Mouse (Mus musculus) heart, embryonic 16.5 days (tissue): ENCODE measurements around the gene Cnnm3. TPM values are rescaled to one million over a fixed set of nuclear protein-coding genes. Genes with fewer than 3 reads are reported as not detected.

Experiments
- ATAC-seq: fragments of 200-750 bp; cut with Nextera tagmentation; replicated peaks from 2 replicates; pipeline ENCODE4 v1.8.0; 2017; ENCODE audit warnings: moderate number of reproducible peaks; ENCODE audit not compliant: insufficient read depth, low FRiP score; ENCODE audit errors: extremely low read depth
- H3K27ac ChIP-seq: fragments of 300-500 bp; sonication (generic); 2 replicates; pipeline ENCODE4 v1.5.1; 2014; ENCODE audit warnings: mild to moderate bottlenecking, low read length, control low read depth, moderate library complexity
- H3K27me3 ChIP-seq: fragments of 300-500 bp; sonication (generic); 2 replicates; pipeline ENCODE4 v1.6.1; 2014; ENCODE audit warnings: low read length, mixed read lengths; ENCODE audit not compliant: control insufficient read depth, insufficient read depth
- H3K36me3 ChIP-seq: fragments of 300-500 bp; sonication (generic); 2 replicates; pipeline ENCODE4 v1.6.1; 2014; ENCODE audit not compliant: control insufficient read depth, insufficient read depth
- H3K4me1 ChIP-seq: fragments of 300-500 bp; sonication (generic); 2 replicates; pipeline ENCODE4 v1.6.1; 2014; ENCODE audit warnings: low read length, mixed read lengths; ENCODE audit not compliant: control insufficient read depth, insufficient read depth
- H3K4me2 ChIP-seq: fragments of 300-500 bp; sonication (generic); 2 replicates; pipeline ENCODE4 v1.6.1; 2014; ENCODE audit warnings: low read depth, mild to moderate bottlenecking, control low read depth, low read length
- H3K4me3 ChIP-seq: fragments of 300-500 bp; sonication (generic); 2 replicates; pipeline ENCODE4 v1.5.1; 2014; ENCODE audit warnings: mild to moderate bottlenecking, control low read depth, low read length
- H3K9ac ChIP-seq: fragments of 300-500 bp; sonication (generic); 2 replicates; pipeline ENCODE4 v1.6.1; 2014; ENCODE audit warnings: low read length, control low read depth
- H3K9me3 ChIP-seq: fragments of 300-500 bp; sonication (generic); replicated peaks from 2 replicates; pipeline ENCODE4 v1.6.1; 2016; ENCODE audit warnings: low read length; ENCODE audit not compliant: control insufficient read depth
- WGBS: fragments of 180-500 bp; shearing (Covaris S2); extraction: QIAGEN DNeasy Blood & Tissue Kit; methylation state at CpG from one replicate; pipeline ENCODE4 v1.1.7; 2014; 5-methylcytosine and 5-hydroxymethylcytosine counted together
- polyA plus RNA-seq: library from polyadenylated mRNA; unstranded; fragments of >200 nt; fragmentation: Nextera tagmentation; extraction: Ambion mirVana; gene quantifications from 2 replicates; pipeline ENCODE4 v1.2.1, GENCODE M21; 2015

Gene Cnnm3
- polyA plus RNA-seq, 1 experiment from 2014 or later: 1.8 TPM

DNA sequence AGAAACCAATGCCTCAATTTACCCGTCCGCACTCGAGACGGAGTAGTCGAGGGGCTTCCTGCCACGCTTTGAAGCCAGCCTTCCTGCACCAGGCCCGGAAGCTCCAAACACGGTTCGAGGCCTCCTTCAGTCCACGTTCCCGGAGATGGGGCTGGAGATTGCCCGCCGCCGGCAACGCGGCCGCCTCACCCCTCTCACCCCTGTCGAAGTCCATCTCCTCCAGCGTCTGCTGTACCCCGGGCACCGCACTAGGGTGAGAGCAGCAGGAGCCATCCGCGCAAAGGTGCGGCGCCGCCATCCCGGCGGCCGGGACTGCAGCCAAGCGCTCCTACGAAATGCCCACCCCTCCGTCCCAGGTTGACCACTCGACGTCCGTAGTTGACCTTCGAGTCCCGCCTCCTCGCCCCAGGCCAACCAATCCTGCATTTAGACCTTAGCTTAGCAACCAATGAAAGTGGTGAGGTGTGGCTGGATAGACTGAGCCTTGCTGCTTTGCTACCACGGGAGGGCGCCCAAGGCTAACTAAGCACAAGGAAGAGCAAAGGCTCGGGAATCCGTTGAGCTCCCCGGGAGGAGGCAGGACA, 35.3 kb downstream of the Cnnm3 start, which contains the start of gene Ankrd39:
TSS of gene Ankrd39 (minus strand) at position 558 of the 584 bp plus-strand sequence.
- Histone ChIP-seq H3K4me3 (peak within 1 kb of the TSS; percentile 79), H3K27me3 (no peaks in the 10 kb centered on the region), H3K36me3 (peaks cover 26% of the 10 kb centered on the region), H3K4me1 (peaks cover 27% of the 10 kb centered on the region), H3K27ac (peak within 1 kb of the TSS; percentile 69), H3K9ac (peak within 1 kb of the TSS; percentile 85), H3K9me3 (no peaks in the 10 kb centered on the region), H3K4me2 (peak within 1 kb of the TSS; percentile 67)
- under 1% methylated on average over 43 of the region's 43 CpGs for WGBS
- ATAC-seq: peak; percentile 97

DNA sequence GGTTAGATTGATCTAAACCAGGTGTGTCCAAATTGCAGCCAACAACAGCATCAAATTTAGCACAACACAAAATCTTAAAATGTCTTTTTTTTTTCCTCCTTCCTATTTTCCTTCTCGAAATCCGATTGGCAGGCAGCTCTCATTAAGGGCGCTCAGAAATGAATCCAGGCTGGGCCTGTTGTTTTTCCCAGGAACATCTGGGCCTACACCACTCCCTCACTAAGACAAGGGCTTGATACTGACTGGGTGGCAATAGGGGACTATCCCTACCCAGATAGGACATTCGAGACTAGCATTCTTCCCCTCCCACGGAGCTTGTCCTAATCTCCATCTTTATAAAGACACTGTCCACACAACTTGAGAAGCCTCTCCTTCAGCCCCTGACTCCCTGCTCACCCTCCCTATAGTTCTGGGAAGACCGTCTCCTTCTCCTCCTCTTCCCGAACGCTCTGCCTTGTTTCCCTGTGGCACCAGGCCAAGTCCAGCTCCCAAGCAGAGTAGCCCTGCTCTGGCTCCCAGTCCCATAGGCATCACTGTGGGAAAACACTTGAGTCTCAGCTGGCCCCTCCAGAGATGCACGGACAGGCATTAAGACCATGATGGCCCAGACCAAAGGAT, 36.4 kb downstream of the Cnnm3 start:
- H3K36me3 ChIP-seq: peaks cover 37% of the 10 kb centered on the region
- ATAC-seq: no peak
- H3K9ac ChIP-seq: peak overlapping the region; percentile 61; the same call in 1 of the 2 replicates
- H3K4me1 ChIP-seq: peaks cover 24% of the 10 kb centered on the region
- no peak overlapping the region for H3K4me2 ChIP-seq
- peak overlapping the region; percentile 64 for H3K27ac ChIP-seq
- no peaks in the 10 kb centered on the region for H3K27me3 ChIP-seq
- no peak overlapping the region for H3K4me3 ChIP-seq
- H3K9me3 ChIP-seq: no peaks in the 10 kb centered on the region
- WGBS: 34% methylated on average over 9 of the region's 9 CpGs

DNA sequence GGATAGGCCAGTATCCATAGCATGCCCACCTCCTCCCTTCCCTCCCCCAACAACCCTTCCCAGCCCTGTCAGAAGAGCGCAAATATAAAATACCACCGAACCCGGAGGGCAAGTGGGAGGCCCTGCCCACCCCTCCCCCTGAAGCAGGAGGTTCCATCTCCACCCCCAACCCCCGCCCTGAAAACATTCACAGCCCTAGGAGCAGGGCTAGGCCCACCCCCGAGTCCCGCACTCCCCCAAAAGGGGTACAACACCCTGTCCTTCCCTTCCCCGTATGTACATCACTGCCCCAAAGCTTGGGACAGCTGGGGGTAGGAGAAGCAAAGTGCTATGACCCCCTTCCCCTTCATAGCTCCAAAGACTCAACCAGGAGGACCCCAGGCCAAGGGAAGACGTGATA, 37.1 kb downstream of the Cnnm3 start:
- Histone ChIP-seq H3K9me3 (no peaks in the 10 kb centered on the region), H3K9ac (no peak overlapping the region; the same call in 1 of the 2 replicates), H3K27me3 (no peaks in the 10 kb centered on the region), H3K36me3 (peaks cover 44% of the 10 kb centered on the region), H3K4me1 (peaks cover 24% of the 10 kb centered on the region), H3K4me2 (no peak overlapping the region), H3K27ac (no peak overlapping the region), H3K4me3 (no peak overlapping the region)
- ATAC-seq: no peak
- WGBS: 53% methylated on average over 8 of the region's 8 CpGs

DNA sequence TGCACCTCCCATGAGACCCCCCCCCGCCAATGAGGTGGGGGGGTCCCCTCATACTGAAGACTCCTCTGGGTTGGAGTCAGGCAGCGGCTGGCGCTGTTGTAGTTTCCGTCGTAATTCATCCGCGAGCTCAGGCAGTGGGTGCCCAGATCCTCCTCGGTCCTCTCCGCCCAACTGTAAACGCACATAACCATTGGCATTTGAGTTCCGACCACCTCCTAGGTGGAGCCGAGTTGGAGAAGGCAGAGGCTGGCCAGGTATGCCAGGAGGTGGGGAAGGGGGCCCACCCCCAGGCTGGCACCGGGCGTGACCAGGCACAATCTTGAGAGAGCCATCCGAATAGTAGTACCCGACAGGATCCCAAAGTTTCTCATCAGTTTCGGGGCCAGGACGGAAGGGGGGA, 37.8 kb downstream of the Cnnm3 start:
- Histone ChIP-seq H3K9me3 (no peaks in the 10 kb centered on the region), H3K27ac (no peak overlapping the region), H3K4me1 (peaks cover 29% of the 10 kb centered on the region), H3K9ac (no peak overlapping the region; the same call in 1 of the 2 replicates), H3K4me2 (no peak overlapping the region), H3K4me3 (no peak overlapping the region), H3K27me3 (no peaks in the 10 kb centered on the region), H3K36me3 (peaks cover 48% of the 10 kb centered on the region)
- WGBS: 83% methylated on average over 18 of the region's 18 CpGs
- no peak for ATAC-seq

DNA sequence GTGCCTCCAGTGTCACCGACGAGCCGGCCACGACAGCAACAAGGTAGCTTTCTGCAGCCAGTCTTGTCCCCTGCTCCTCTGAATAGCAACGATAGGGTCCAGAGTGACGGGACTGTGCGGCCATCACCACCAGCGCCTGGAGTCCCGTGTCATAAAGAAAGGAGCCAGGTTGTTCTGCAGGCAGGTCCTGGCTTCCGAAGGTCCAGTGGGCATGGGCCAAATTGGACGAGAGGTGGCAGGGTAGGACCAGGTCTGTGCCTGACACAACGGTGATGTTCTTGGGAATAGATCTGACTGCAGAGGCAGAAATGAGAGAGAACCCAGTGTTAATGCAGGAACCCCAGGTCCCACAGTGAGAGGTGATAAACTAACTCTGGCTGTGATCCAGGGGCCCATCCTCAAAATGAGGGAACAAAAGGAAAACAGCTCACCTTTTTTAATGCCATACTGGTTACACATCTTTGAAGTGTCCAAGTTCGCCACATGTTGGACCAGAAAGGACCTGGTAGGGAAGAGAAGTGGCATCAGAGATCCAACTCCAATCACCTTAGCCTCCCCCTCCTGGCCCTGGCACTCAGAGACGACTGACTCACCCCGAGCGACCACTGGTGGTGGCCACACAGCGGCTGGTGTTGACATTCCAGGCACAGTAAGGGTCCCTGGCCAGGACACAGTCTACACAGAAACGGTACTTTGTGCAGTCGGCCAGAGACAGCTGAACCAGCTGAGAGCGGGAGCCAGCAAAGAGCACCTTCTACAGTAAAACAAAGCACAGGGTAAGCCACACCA, 38.6 kb downstream of the Cnnm3 start:
- peaks cover 34% of the 10 kb centered on the region for H3K4me1 ChIP-seq
- WGBS: 72% methylated on average over 20 of the region's 20 CpGs
- no peak overlapping the region for H3K4me2 ChIP-seq

DNA sequence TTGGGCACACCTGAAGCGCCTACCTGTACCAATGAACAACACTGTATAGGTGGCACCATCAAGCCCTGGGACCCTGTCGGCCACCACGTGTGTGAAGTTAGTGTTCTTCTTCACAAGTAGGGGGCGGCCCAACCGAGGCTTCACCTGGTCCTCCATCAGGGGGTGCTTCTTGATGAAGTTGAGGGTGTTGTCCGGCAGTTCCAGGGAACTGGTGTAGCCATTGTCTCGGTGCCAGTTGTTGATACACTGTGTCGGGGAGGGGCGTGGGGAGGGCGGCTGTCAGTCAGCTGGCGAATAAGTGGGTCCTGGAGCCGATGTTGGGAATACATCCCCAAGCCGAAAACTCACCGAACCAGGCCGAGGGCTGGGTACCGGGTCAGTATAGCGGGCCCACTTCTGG, 40.2 kb downstream of the Cnnm3 start:
- no peaks in the 10 kb centered on the region for H3K27me3 ChIP-seq
- H3K4me1 ChIP-seq: peaks cover 34% of the 10 kb centered on the region
- H3K36me3 ChIP-seq: peaks cover 48% of the 10 kb centered on the region
- no peak for ATAC-seq
- H3K27ac ChIP-seq: no peak overlapping the region
- no peak overlapping the region for H3K9ac ChIP-seq
- no peak overlapping the region for H3K4me2 ChIP-seq
- no peak overlapping the region for H3K4me3 ChIP-seq
- WGBS: 81% methylated on average over 17 of the region's 17 CpGs
- no peaks in the 10 kb centered on the region for H3K9me3 ChIP-seq

More for the DNA sequence above, 38.6 kb downstream of the Cnnm3 start:
- no peaks in the 10 kb centered on the region for H3K9me3 ChIP-seq
- H3K9ac ChIP-seq: no peak overlapping the region
- ATAC-seq: no peak
- no peak overlapping the region for H3K4me3 ChIP-seq
- H3K36me3 ChIP-seq: peaks cover 48% of the 10 kb centered on the region
- H3K27me3 ChIP-seq: no peaks in the 10 kb centered on the region
- H3K27ac ChIP-seq: no peak overlapping the region

DNA sequence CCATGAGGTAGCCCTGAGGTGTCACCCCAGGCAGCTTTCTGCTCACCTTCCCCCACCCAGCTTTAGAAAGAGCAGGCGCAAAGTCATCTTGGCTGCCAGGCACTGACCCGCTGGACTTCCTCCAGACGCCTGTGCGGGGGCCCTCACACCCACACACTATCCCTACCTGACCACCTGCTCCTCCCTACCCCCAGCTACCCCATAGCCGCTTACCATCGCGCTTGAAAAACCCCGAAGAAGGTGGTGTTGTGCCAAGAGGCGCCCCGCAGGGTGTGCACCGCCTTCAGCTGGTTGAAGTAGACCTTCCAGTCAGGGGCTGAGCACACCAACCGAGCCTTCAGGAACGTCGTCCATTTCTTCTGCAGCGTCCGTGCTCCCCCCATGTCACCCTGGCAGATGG, 40.8 kb downstream of the Cnnm3 start:
- H3K9ac ChIP-seq: no peak overlapping the region
- no peak overlapping the region for H3K27ac ChIP-seq
- no peak overlapping the region for H3K4me3 ChIP-seq
- ATAC-seq: no peak
- peaks cover 32% of the 10 kb centered on the region for H3K4me1 ChIP-seq
- H3K4me2 ChIP-seq: no peak overlapping the region
- 88% methylated on average over 16 of the region's 16 CpGs for WGBS
- no peaks in the 10 kb centered on the region for H3K27me3 ChIP-seq
- H3K36me3 ChIP-seq: peaks cover 48% of the 10 kb centered on the region
- H3K9me3 ChIP-seq: no peaks in the 10 kb centered on the region

DNA sequence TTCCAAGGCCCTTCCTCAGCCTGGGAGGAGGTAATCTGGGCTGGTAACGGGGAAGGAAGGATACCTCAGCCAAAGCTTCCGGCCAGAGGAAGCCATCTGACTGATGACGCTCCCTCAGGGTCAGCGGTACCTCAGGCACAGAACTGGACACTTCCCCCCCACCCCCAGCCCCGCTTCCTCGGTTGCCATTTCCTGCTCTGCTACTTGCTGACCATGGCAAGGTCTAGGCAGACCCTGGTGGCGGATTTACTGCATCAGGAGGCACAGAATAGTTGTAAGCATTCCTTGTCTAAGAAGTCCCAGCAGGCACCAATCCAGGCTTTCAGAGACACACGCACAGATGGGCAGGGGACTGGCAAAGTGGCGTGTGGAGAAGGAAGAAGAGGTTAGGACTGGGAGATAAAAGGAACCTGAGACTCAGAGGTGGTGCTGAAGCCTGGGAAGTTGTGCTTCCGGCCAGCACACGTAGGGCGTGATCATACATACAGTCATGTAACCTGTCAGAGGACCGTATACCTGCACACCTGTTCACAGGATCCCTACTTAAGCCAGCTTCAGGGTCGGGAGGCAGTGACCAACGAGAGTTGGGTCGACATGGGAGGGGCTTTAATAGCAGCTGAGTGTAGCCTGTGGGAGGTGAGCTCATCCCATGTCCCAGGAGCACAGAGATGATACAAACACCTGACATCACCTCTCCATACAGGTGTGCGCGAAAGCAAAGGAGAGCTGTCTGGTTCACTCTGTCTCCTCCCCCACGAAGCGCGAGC, 43.1 kb downstream of the Cnnm3 start:
- H3K4me2 ChIP-seq: peak overlapping the region; percentile 73
- no peak overlapping the region for H3K9ac ChIP-seq
- H3K27me3 ChIP-seq: no peaks in the 10 kb centered on the region
- peak overlapping the region; percentile 41 for H3K27ac ChIP-seq
- H3K4me3 ChIP-seq: 0 out of 2 replicates have a peak overlapping the region, but pooled peaks have one; percentile 90
- no peak for ATAC-seq
- 65% methylated on average over 21 of the region's 21 CpGs for WGBS
- peaks cover 40% of the 10 kb centered on the region for H3K36me3 ChIP-seq
- peaks cover 31% of the 10 kb centered on the region for H3K4me1 ChIP-seq
- no peaks in the 10 kb centered on the region for H3K9me3 ChIP-seq
